Mouse (Mus musculus): ENCODE data around the gene Wdr60. TPM values are rescaled to one million over a fixed set of nuclear protein-coding genes. Genes with fewer than 3 reads are reported as not detected.

The Wdr60 gene
- total RNA-seq, 1 experiment from 2014 or later: 14.1 TPM

GRCm38 (mm10) chr12:116265275-116265674 lies 2.5 kb upstream of the Wdr60 start:
- no peak for DNase-seq

GRCm38 (mm10) chr12:116264756-116265155 lies 1.9 kb upstream of the Wdr60 start:
- DNase-seq: no peak

- no peak for DNase-seq
These were observed 4.5 kb downstream of the Wdr60 start for GRCm38 (mm10) chr12:116258321-116258720.

GRCm38 (mm10) chr12:116255636-116256035 lies 7.2 kb downstream of the Wdr60 start:
- DNase-seq: no peak

GRCm38 (mm10) chr12:116254652-116255051 lies 8.2 kb downstream of the Wdr60 start:
- DNase-seq: no peak

GRCm38 (mm10) chr12:116244601-116245000 lies 18.2 kb downstream of the Wdr60 start:
- no peak for DNase-seq

GRCm38 (mm10) chr12:116238803-116239202 lies 24.0 kb downstream of the Wdr60 start:
- no peak for DNase-seq

GRCm38 (mm10) chr12:116238370-116238769 lies 24.5 kb downstream of the Wdr60 start:
- DNase-seq: no peak

- no peak for DNase-seq
These were observed 26.2 kb downstream of the Wdr60 start for GRCm38 (mm10) chr12:116236658-116237057.

- no peak for DNase-seq
These were observed 27.5 kb downstream of the Wdr60 start for GRCm38 (mm10) chr12:116235356-116235755.

GRCm38 (mm10) chr12:116232061-116232460 lies 30.8 kb downstream of the Wdr60 start:
- no peak for DNase-seq

- peak; percentile 90 for DNase-seq
These were observed 31.2 kb downstream of the Wdr60 start for GRCm38 (mm10) chr12:116231612-116232011.

GRCm38 (mm10) chr12:116229451-116229850 lies 33.4 kb downstream of the Wdr60 start:
- no peak for DNase-seq

GRCm38 (mm10) chr12:116226289-116227057 lies 36.3 kb downstream of the Wdr60 start:
- no peak for DNase-seq

- no peak for DNase-seq
These were observed 39.7 kb downstream of the Wdr60 start for GRCm38 (mm10) chr12:116223107-116223506.

- DNase-seq: no peak
These were observed 55.3 kb downstream of the Wdr60 start for GRCm38 (mm10) chr12:116207486-116207885.

- DNase-seq: no peak
These were observed 57.1 kb downstream of the Wdr60 start for GRCm38 (mm10) chr12:116205726-116206125.

- peak; percentile 65 for DNase-seq
These were observed 60.4 kb downstream of the Wdr60 start for GRCm38 (mm10) chr12:116202176-116202981.

GRCm38 (mm10) chr12:116198791-116199190 lies 64.0 kb downstream of the Wdr60 start:
- no peak for DNase-seq

- DNase-seq: no peak
These were observed 66.6 kb downstream of the Wdr60 start for GRCm38 (mm10) chr12:116196221-116196620.

- DNase-seq: no peak
These were observed 68.2 kb downstream of the Wdr60 start for GRCm38 (mm10) chr12:116194641-116195040.

GRCm38 (mm10) chr12:116193952-116194351 lies 68.9 kb downstream of the Wdr60 start:
- no peak for DNase-seq

- DNase-seq: no peak
These were observed 79.4 kb downstream of the Wdr60 start for GRCm38 (mm10) chr12:116183212-116183935.

All from adrenal gland, postnatal 25 days (tissue).